Mouse (Mus musculus) lung, adult 10 weeks (tissue): Measurements from ENCODE around the gene Fam171b. TPM values are rescaled to one million over a fixed set of nuclear protein-coding genes. Genes with fewer than 3 reads are reported as not detected.

Experiments
- polyA plus RNA-seq: library from polyadenylated mRNA; stranded (reverse); fragments of 350-450 nt; fragmentation: Illumina TruSeq; extraction: RNeasy Lipid Tissue Mini Kit (QIAGEN cat#74804); gene quantifications from one replicate; pipeline ENCODE4 v1.2.3, GENCODE M21; 2014; ENCODE audit warnings: low read depth, low replicate concordance; ENCODE audit not compliant: insufficient read depth

Fam171b gene
- 0.46 TPM for polyA plus RNA-seq

DNA sequence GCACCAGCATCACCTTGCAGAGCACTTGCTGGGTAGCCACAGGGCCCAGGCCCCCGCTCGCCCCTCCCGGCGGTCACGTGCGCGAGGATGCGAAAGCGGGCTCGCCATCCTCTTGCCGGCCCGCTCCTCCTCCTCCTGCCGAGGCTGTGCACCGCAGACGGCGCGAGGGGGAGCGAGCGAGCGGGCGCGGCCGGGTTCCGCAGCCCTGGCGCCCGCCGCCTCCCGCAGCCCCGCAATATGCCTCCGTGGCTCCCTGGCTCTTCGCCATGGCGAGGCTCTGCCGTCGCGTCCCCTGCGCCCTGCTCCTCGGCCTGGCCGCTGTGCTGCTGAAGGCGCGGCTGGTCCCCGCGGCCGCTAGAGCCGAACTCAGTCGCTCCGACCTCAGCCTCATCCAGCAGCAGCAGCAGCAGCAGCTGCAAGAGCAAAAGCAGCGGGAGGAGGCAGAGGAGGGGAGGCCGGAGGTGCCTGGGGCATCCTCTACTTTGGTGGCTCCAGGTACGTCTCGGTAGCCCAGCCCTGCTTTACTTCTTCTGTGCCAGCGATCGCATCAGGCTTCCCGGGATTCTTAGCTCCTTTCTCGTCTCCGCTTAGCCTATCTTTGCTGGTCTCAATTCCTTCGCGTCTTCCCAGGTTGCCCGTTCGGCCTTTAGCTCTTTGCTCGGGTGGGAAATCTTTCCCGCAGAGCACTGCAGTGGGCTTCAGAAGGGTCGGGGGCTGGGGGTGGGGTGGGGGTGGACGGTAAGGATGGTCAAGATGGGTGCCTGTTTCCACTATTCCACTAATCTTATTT is at the start of gene Fam171b:
Gene Fam171b, plus strand, starts transcription at position 154 of the 790 bp plus-strand sequence.

Other genes starting within 250 kb of the Fam171b start
- 44.9 TPM for gene Zc3h15, start 168.2 kb upstream of the Fam171b start, polyA plus RNA-seq
- gene Itgav, start 88.2 kb upstream of the Fam171b start, polyA plus RNA-seq = 25.2 TPM
- not detected for gene Zswim2, start 128.6 kb downstream of the Fam171b start, polyA plus RNA-seq
- gene Gm13698, start 143.1 kb downstream of the Fam171b start, polyA plus RNA-seq = not detected
- not detected for gene Gm13693, start 148.9 kb downstream of the Fam171b start, polyA plus RNA-seq
- gene Gm13695, start 154.7 kb downstream of the Fam171b start, polyA plus RNA-seq = not detected
- gene Gm13696, start 160.5 kb downstream of the Fam171b start, polyA plus RNA-seq = not detected
- not detected for gene Gm13694, start 166.3 kb downstream of the Fam171b start, polyA plus RNA-seq
- not detected for gene Gm13697, start 172.1 kb downstream of the Fam171b start, polyA plus RNA-seq
- gene Gm13691, start 177.9 kb downstream of the Fam171b start, polyA plus RNA-seq = not detected